Mouse (Mus musculus) kidney, embryonic 14.5 days (tissue): ENCODE data around the gene AU040320. TPM values are rescaled to one million over a fixed set of nuclear protein-coding genes. Genes with fewer than 3 reads are reported as not detected.

ENCODE experiments used
- ATAC-seq: fragments of 200-750 bp; cut with Nextera tagmentation; 2 replicates; pipeline ENCODE4 v1.8.0; 2017; ENCODE audit warnings: moderate number of reproducible peaks, mild to moderate bottlenecking, moderate TSS enrichment, moderate library complexity; ENCODE audit not compliant: low FRiP score, low TSS enrichment
- H3K27ac ChIP-seq: fragments of 300-500 bp; sonication (generic); 2 replicates; pipeline ENCODE4 v1.5.1; 2014; ENCODE audit warnings: low read depth, mild to moderate bottlenecking, low read length, moderate library complexity, mixed read lengths
- H3K27me3 ChIP-seq: fragments of 300-500 bp; sonication (generic); 2 replicates; pipeline ENCODE4 v1.6.1; 2014; ENCODE audit warnings: mild to moderate bottlenecking, low read length; ENCODE audit not compliant: control insufficient read depth, insufficient read depth
- H3K36me3 ChIP-seq: fragments of 300-500 bp; sonication (generic); 2 replicates; pipeline ENCODE4 v1.6.1; 2014; ENCODE audit warnings: low read length, mixed read lengths; ENCODE audit not compliant: control insufficient read depth, insufficient read depth
- H3K4me1 ChIP-seq: fragments of 300-500 bp; sonication (generic); 2 replicates; pipeline ENCODE4 v1.6.1; 2014; ENCODE audit warnings: low read length, mixed read lengths; ENCODE audit not compliant: control insufficient read depth, insufficient read depth
- H3K4me2 ChIP-seq: fragments of 300-500 bp; sonication (generic); replicated peaks from 2 replicates; pipeline ENCODE4 v1.6.1; 2014; ENCODE audit warnings: low read depth, mild to moderate bottlenecking, low read length
- H3K4me3 ChIP-seq: fragments of 300-500 bp; sonication (generic); 2 replicates; pipeline ENCODE4 v1.5.1; 2014; ENCODE audit warnings: mild to moderate bottlenecking, low read length
- H3K9ac ChIP-seq: fragments of 300-500 bp; sonication (generic); 2 replicates; pipeline ENCODE4 v1.6.1; 2014; ENCODE audit warnings: low read depth, mild to moderate bottlenecking, low read length, moderate library complexity
- H3K9me3 ChIP-seq: fragments of 300-500 bp; sonication (generic); 2 replicates; pipeline ENCODE4 v1.6.1; 2016; ENCODE audit warnings: low read length; ENCODE audit not compliant: control insufficient read depth
- WGBS: fragments of 180-500 bp; shearing (Covaris S2); extraction: QIAGEN DNeasy Blood & Tissue Kit; methylation state at CpG from one replicate; pipeline ENCODE4 v1.1.7; 2014; 5-methylcytosine and 5-hydroxymethylcytosine counted together
- polyA plus RNA-seq: library from polyadenylated mRNA; unstranded; fragments of >200 nt; fragmentation: Nextera tagmentation; extraction: Ambion mirVana; gene quantifications from 2 replicates; pipeline ENCODE4 v1.2.1, GENCODE M21; 2014

Gene AU040320
- polyA plus RNA-seq, 1 experiment from 2014 or later: 23.4 TPM

DNA sequence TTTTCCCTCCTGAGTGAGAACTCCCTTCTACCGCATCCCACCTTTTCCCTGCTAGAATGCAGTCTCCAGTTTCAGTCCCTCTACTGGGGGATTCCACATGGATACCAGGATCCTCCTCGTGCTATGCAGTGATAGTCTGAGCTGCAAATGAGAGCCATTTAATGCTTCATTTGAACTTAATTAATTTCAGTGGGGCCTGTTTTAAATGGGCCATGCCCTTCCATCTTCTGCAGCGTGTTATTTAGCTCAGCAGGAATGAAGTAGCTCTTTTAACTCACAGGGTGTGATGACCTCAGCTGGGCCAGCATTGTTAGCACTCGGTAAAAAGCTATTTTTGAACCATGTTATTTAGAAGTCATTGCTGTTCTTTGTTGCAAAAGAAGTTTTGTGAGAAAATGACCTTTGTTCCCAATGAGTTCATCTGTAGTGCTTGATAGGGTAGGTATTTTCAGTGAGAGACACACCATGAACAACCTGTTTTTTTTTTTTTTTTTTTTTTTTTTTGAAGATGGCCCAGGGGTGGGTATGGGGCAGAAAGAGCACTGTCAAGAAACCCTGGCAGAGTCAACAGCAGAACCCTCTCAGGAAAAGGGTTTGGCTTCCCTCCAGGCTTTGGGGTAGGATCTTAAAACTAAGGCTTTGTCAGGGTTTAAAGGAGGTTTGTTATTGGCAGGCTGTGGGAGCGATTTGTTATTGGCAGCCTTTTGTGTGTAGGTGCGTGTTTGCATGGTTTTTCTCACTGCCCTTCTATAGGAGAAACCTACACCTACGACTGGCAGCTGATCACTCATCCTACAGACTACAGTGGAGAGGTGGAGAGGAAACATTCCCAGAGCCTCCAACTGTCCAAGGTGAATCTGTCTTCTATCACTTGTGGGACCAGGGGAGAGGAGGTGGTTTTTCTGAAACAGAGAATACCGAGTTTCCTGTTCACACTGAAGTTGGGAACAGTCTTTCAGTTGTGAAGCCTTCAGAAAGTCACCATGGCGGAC, 69.8 kb downstream of the AU040320 start:
- Histone ChIP-seq H3K9me3 (no peaks in the 10 kb centered on the region), H3K4me3 (no peak overlapping the region), H3K4me1 (no peaks in the 10 kb centered on the region), H3K27ac (no peak overlapping the region), H3K27me3 (no peaks in the 10 kb centered on the region), H3K4me2 (no peak overlapping the region), H3K9ac (no peak overlapping the region), H3K36me3 (0 out of 2 replicates have a peak, but pooled peaks cover 4% of the 10 kb centered on the region)
- 65% methylated on average over 9 of the region's 9 CpGs for WGBS
- ATAC-seq: peak; percentile 49; the same call in 1 of the 2 replicates

DNA sequence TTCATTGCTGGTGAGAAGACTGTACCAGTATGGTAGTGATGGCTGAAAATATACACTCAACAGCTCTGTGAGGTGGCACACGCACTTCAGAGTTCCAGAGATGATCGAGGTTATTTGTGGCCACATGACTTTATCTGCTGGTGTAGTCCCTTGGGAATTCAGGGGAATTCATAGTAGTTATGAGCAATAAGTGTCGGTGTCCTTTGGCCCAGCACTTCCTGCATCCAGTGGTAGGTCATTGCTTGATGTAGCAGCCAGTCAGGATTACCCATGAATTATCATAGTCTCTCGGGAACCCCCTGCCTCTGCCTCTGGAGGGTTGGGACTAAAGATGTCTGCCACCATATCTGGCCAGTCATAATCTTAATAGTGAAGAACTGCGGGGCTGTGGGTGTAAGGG, 70.6 kb downstream of the AU040320 start:
- 91% methylated on average over 5 of the region's 5 CpGs for WGBS

DNA sequence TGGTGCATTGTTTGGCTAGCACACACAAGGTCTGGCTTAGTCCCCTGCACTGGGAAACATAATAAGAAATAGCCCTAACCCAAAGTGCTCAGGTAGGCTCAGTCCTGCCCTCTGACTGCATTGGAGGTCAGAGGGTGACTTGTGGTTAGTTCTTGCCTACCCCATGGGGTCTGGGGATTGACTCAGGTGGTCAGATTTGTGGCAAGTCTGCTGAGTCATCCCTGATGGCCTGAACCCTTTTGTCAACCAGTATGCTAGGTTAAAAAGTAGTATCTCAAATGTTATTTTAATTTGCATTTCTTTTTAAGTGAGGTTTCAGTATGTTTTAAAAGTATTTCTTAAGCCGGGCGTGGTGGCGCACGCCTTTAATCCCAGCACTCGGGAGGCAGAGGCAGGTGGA, 77.8 kb downstream of the AU040320 start:
- Histone ChIP-seq H3K27ac (no peak overlapping the region), H3K4me3 (no peak overlapping the region), H3K9me3 (no peaks in the 10 kb centered on the region), H3K36me3 (peaks cover 14% of the 10 kb centered on the region; the same call in 1 of the 2 replicates), H3K27me3 (no peaks in the 10 kb centered on the region), H3K4me2 (no peak overlapping the region), H3K9ac (no peak overlapping the region), H3K4me1 (no peaks in the 10 kb centered on the region)
- no peak for ATAC-seq
- 98% methylated on average over 5 of the region's 5 CpGs for WGBS

More for the DNA sequence above, 70.6 kb downstream of the AU040320 start:
- no peaks in the 10 kb centered on the region for H3K4me1 ChIP-seq
- no peak overlapping the region for H3K9ac ChIP-seq
- no peak for ATAC-seq
- 0 out of 2 replicates have a peak, but pooled peaks cover 4% of the 10 kb centered on the region for H3K36me3 ChIP-seq
- H3K9me3 ChIP-seq: no peaks in the 10 kb centered on the region
- H3K4me2 ChIP-seq: no peak overlapping the region
- H3K27ac ChIP-seq: no peak overlapping the region
- H3K27me3 ChIP-seq: no peaks in the 10 kb centered on the region
- no peak overlapping the region for H3K4me3 ChIP-seq

DNA sequence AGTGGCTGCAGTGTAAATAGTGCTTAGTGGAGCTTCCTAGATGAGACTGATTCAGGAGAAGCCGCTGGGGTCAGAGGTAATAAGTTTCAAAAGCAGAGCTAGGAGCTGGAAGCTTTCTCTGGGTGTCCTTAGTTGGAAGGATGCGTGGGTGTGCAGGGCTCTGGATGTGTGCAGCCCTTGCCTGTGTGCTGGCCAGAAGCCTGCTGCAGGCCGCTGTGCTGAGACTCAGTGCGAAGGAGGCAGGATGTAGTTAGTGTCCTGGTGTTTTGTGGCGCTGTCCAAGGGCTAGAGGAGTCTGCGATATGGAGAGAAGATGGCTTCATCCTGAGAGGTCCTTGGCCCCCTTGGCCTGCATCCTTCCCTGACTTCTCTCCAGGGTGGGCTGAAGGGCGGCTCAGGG, 85.5 kb downstream of the AU040320 start:
- no peak for ATAC-seq
- no peaks in the 10 kb centered on the region for H3K4me1 ChIP-seq
- H3K9me3 ChIP-seq: no peaks in the 10 kb centered on the region
- no peak overlapping the region for H3K9ac ChIP-seq
- H3K27ac ChIP-seq: no peak overlapping the region
- 79% methylated on average over 7 of the region's 7 CpGs for WGBS
- no peak overlapping the region for H3K4me2 ChIP-seq
- H3K27me3 ChIP-seq: no peaks in the 10 kb centered on the region
- peaks cover 24% of the 10 kb centered on the region; the same call in 1 of the 2 replicates for H3K36me3 ChIP-seq
- no peak overlapping the region for H3K4me3 ChIP-seq

DNA sequence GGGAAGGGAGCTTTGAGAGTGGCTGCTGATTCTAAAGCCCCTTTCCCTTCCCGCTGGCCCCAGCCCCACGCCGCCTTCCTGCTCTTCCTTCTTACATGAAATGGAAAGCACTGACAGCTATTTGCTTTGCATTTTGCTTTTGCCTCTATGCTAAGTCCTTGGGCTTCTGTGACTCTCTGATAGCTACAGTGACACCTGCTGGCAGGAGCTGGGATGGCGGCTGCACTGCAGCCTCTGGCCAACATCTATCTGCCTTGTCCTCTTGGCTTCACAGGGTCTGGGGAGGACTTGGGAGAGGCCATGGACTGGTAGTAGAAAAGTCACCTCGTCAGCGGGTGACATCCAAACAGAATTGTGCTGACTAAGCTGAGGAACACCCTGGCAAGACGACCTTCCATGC, 86.5 kb downstream of the AU040320 start:
- peaks cover 24% of the 10 kb centered on the region; the same call in 1 of the 2 replicates for H3K36me3 ChIP-seq
- ATAC-seq: no peak
- 15% methylated on average over 7 of the region's 7 CpGs for WGBS

DNA sequence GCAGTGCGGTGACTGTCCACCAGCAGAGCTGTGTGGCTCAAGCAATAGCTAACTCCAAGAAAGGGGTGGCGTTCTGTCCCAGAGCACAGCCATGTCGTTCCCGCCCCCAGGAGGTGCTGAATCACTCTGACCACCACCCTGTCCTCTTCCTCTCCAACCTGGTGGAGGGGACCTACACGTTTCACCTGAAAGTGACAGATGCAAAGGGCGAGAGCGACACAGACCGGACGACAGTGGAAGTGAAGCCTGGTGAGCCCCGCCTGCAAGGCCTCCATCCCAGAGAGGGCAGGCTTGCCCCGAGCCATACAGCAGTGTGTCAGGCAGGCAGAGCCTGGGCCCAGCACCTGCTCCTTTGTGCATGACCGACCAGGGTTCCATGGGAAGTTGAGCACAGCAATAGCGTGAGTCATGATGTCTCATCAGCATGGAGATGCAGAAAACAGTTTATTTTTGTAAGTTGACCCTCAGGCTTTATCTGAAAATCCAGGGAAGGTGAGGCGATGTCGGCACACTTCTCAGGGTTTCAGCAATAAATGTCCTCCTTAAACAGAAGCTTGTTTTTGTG, 87.7 kb downstream of the AU040320 start:
- H3K27ac ChIP-seq: no peak overlapping the region
- peaks cover 16% of the 10 kb centered on the region; the same call in 1 of the 2 replicates for H3K36me3 ChIP-seq

More for the DNA sequence above, 86.5 kb downstream of the AU040320 start:
- Histone ChIP-seq H3K9ac (no peak overlapping the region), H3K4me3 (no peak overlapping the region), H3K27ac (no peak overlapping the region), H3K9me3 (no peaks in the 10 kb centered on the region), H3K27me3 (no peaks in the 10 kb centered on the region), H3K4me1 (no peaks in the 10 kb centered on the region), H3K4me2 (no peak overlapping the region)

DNA sequence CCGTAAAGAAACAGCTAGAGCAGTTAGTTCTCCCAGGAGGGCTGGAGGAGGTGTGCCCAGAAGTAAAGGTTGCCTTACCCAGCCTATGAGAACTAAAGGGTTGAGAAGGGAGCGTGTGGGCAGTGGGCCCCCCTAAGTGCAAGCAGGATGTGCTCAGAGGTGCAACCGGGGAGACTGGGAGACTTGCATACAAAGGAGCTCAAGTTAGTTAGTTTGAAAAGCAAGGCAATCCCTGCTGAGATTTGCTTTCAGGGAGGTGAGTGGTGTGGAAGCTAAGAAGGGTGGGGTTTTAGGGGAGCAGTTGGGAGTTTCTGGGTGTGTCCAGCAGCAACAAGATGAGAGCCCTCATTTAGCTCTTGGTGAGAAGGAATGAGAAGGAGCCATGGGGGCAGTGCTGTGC, 89.6 kb downstream of the AU040320 start:
- peaks cover 10% of the 10 kb centered on the region; the same call in 1 of the 2 replicates for H3K36me3 ChIP-seq
- WGBS: 42% methylated on average over 3 of the region's 3 CpGs

More for the DNA sequence above, 87.7 kb downstream of the AU040320 start:
- 85% methylated on average over 15 of the region's 15 CpGs for WGBS
- no peaks in the 10 kb centered on the region for H3K27me3 ChIP-seq
- ATAC-seq: no peak
- H3K4me3 ChIP-seq: no peak overlapping the region
- no peaks in the 10 kb centered on the region for H3K4me1 ChIP-seq
- no peaks in the 10 kb centered on the region for H3K9me3 ChIP-seq
- H3K9ac ChIP-seq: no peak overlapping the region
- H3K4me2 ChIP-seq: no peak overlapping the region

DNA sequence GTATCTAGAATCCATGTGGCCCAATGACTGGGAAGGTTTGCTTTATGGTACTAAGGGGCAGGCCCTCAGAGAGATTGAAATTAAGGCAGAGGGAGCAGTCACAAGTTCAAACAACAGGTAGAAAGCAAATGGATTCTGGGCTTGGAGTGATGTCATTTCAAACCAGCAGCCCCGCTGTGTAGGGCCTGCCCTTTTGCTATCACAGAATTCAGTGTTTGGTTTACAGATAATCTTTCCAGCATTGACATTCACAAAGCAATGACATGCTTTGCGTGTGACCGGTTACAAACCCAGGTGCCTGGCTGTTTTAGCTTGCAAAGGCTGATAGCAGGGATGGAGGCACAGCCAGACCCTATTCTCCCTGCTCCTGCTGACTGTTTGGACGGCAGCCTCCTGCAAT, 92.3 kb downstream of the AU040320 start:
- Histone ChIP-seq H3K9ac (no peak overlapping the region), H3K4me1 (0 out of 2 replicates have a peak, but pooled peaks cover under 1% of the 10 kb centered on the region), H3K4me3 (no peak overlapping the region), H3K27me3 (no peaks in the 10 kb centered on the region), H3K4me2 (no peak overlapping the region), H3K36me3 (peaks cover 4% of the 10 kb centered on the region; the same call in 1 of the 2 replicates), H3K27ac (no peak overlapping the region), H3K9me3 (no peaks in the 10 kb centered on the region)
- 75% methylated on average over 4 of the region's 4 CpGs for WGBS
- ATAC-seq: no peak

More for the DNA sequence above, 89.6 kb downstream of the AU040320 start:
- Histone ChIP-seq H3K9ac (no peak overlapping the region), H3K4me2 (no peak overlapping the region), H3K4me1 (no peaks in the 10 kb centered on the region), H3K27me3 (no peaks in the 10 kb centered on the region), H3K27ac (no peak overlapping the region), H3K4me3 (no peak overlapping the region), H3K9me3 (no peaks in the 10 kb centered on the region)
- no peak for ATAC-seq
